Mouse (Mus musculus) embryonic facial prominence, embryonic 10.5 days (tissue): ENCODE results near the gene Srl. TPM values are rescaled to one million over a fixed set of nuclear protein-coding genes. Genes with fewer than 3 reads are reported as not detected.
A peak's percentile ranks its signal among the peaks of the same experiment; 100 is the strongest.
"Not testable (repeated sequence)": the region's sequence is repeated elsewhere in the genome, so short reads cannot be mapped to it uniquely, and the experiment has no call there.

Experiments
- DNase-seq: peaks from one replicate; pipeline ENCODE4 v3.0.0-alpha.2; 2017; ENCODE audit warnings: low spot score
- H3K27ac ChIP-seq: fragments of 300-500 bp; sonication (generic); replicated peaks from 2 replicates; pipeline ENCODE4 v1.5.1; 2016; ENCODE audit warnings: mild to moderate bottlenecking
- H3K27me3 ChIP-seq: fragments of 300-500 bp; sonication (generic); replicated peaks from 2 replicates; pipeline ENCODE4 v1.6.1; 2016; ENCODE audit warnings: low read depth, mild to moderate bottlenecking; ENCODE audit not compliant: poor library complexity, severe bottlenecking
- H3K36me3 ChIP-seq: fragments of 300-500 bp; sonication (generic); replicated peaks from 2 replicates; pipeline ENCODE4 v1.6.1; 2016; ENCODE audit warnings: mild to moderate bottlenecking, moderate library complexity
- H3K4me1 ChIP-seq: fragments of 300-500 bp; sonication (generic); 2 replicates; pipeline ENCODE4 v1.6.1; 2016
- H3K4me3 ChIP-seq: fragments of 300-500 bp; sonication (generic); 2 replicates; pipeline ENCODE4 v1.5.1; 2016; ENCODE audit warnings: mild to moderate bottlenecking, moderate library complexity
- H3K9me3 ChIP-seq: fragments of 300-500 bp; sonication (generic); 2 replicates; pipeline ENCODE4 v1.6.1; 2016; ENCODE audit warnings: mild to moderate bottlenecking
- WGBS: fragments of 180-500 bp; shearing (Covaris S2); methylation state at CpG from one replicate; pipeline ENCODE4 v1.1.7; 2016; 5-methylcytosine and 5-hydroxymethylcytosine counted together
- polyA plus RNA-seq: library from polyadenylated mRNA; unstranded; fragments of >200 nt; fragmentation: Nextera tagmentation; extraction: Ambion mirVana; gene quantifications from 2 replicates; pipeline ENCODE4 v1.2.1, GENCODE M21; 2016

The Srl gene
- polyA plus RNA-seq, 1 experiment from 2014 or later: 25.5 TPM

GRCm38 (mm10) chr16:4548953-4549688 lies 7.5 kb upstream of the Srl start:
- no peak overlapping the region for H3K27ac ChIP-seq
- DNase-seq: no peak
- peaks cover 83% of the 10 kb centered on the region for H3K36me3 ChIP-seq
- H3K9me3 ChIP-seq: no peaks in the 10 kb centered on the region
- no peak overlapping the region for H3K4me3 ChIP-seq
- H3K27me3 ChIP-seq: no peaks in the 10 kb centered on the region
- peaks cover 31% of the 10 kb centered on the region for H3K4me1 ChIP-seq
- 91% methylated on average over 18 of the region's 18 CpGs for WGBS

- Histone ChIP-seq H3K27ac (no peak overlapping the region), H3K27me3 (no peaks in the 10 kb centered on the region), H3K36me3 (peaks cover 81% of the 10 kb centered on the region), H3K9me3 (no peaks in the 10 kb centered on the region), H3K4me1 (peaks cover 15% of the 10 kb centered on the region), H3K4me3 (no peak overlapping the region)
- 93% methylated on average over 5 of the region's 5 CpGs for WGBS
- no peak for DNase-seq
These were observed 6.0 kb upstream of the Srl start for GRCm38 (mm10) chr16:4547611-4548010.

- Histone ChIP-seq H3K27me3 (no peaks in the 10 kb centered on the region), H3K9me3 (no peaks in the 10 kb centered on the region), H3K27ac (no peak overlapping the region), H3K4me3 (no peak overlapping the region), H3K36me3 (peaks cover 73% of the 10 kb centered on the region), H3K4me1 (peaks cover 12% of the 10 kb centered on the region)
- 93% methylated on average over 8 of the region's 8 CpGs for WGBS
- DNase-seq: no peak
These were observed 5.2 kb upstream of the Srl start for GRCm38 (mm10) chr16:4546838-4547237.

GRCm38 (mm10) chr16:4544845-4545244 lies 3.2 kb upstream of the Srl start:
- WGBS: 84% methylated on average over 9 of the region's 9 CpGs

GRCm38 (mm10) chr16:4543266-4543665 lies 1.6 kb upstream of the Srl start:
- no peak overlapping the region for H3K4me3 ChIP-seq
- H3K27ac ChIP-seq: no peak overlapping the region
- WGBS: 83% methylated on average over 3 of the region's 3 CpGs
- H3K36me3 ChIP-seq: peaks cover 40% of the 10 kb centered on the region
- H3K9me3 ChIP-seq: 0 out of 2 replicates have a peak, but pooled peaks cover 4% of the 10 kb centered on the region
- peaks cover 8% of the 10 kb centered on the region; the same call in 1 of the 2 replicates for H3K4me1 ChIP-seq
- DNase-seq: no peak
- no peaks in the 10 kb centered on the region for H3K27me3 ChIP-seq

More at GRCm38 (mm10) chr16:4544845-4545244, 3.2 kb upstream of the Srl start:
- DNase-seq: no peak
- no peaks in the 10 kb centered on the region for H3K27me3 ChIP-seq
- no peak overlapping the region for H3K27ac ChIP-seq
- H3K36me3 ChIP-seq: peaks cover 56% of the 10 kb centered on the region
- H3K4me1 ChIP-seq: peaks cover 8% of the 10 kb centered on the region; the same call in 1 of the 2 replicates
- H3K4me3 ChIP-seq: no peak overlapping the region
- 0 out of 2 replicates have a peak, but pooled peaks cover 4% of the 10 kb centered on the region for H3K9me3 ChIP-seq

GRCm38 (mm10) chr16:4542236-4542774 lies 689 bp upstream of the Srl start:
- H3K4me3 ChIP-seq: peak overlapping the region; percentile 62

GRCm38 (mm10) chr16:4541033-4541432 lies 583 bp downstream of the Srl start:
- H3K27ac ChIP-seq: peak overlapping the region; percentile 80
- H3K9me3 ChIP-seq: 0 out of 2 replicates have a peak, but pooled peaks cover 4% of the 10 kb centered on the region
- no peak for DNase-seq
- 61% methylated on average over 4 of the region's 4 CpGs for WGBS
- peaks cover 10% of the 10 kb centered on the region; the same call in 1 of the 2 replicates for H3K4me1 ChIP-seq
- H3K27me3 ChIP-seq: no peaks in the 10 kb centered on the region
- H3K4me3 ChIP-seq: peak overlapping the region; percentile 62
- H3K36me3 ChIP-seq: peaks cover 18% of the 10 kb centered on the region

More at GRCm38 (mm10) chr16:4542236-4542774, 689 bp upstream of the Srl start:
- Histone ChIP-seq H3K4me1 (peaks cover 10% of the 10 kb centered on the region; the same call in 1 of the 2 replicates), H3K27me3 (no peaks in the 10 kb centered on the region), H3K9me3 (0 out of 2 replicates have a peak, but pooled peaks cover 4% of the 10 kb centered on the region), H3K36me3 (peaks cover 31% of the 10 kb centered on the region), H3K27ac (peak overlapping the region; percentile 80; the same call in 1 of the 2 replicates)
- DNase-seq: no peak
- WGBS: 46% methylated on average over 7 of the region's 7 CpGs

- Histone ChIP-seq H3K4me1 (peaks cover 10% of the 10 kb centered on the region; the same call in 1 of the 2 replicates), H3K36me3 (peaks cover 10% of the 10 kb centered on the region), H3K27ac (no peak overlapping the region), H3K27me3 (no peaks in the 10 kb centered on the region), H3K9me3 (0 out of 2 replicates have a peak, but pooled peaks cover 4% of the 10 kb centered on the region), H3K4me3 (no peak overlapping the region)
- DNase-seq: no peak
- WGBS: 91% methylated on average over 12 of the region's 12 CpGs
These were observed 1.4 kb downstream of the Srl start for GRCm38 (mm10) chr16:4540064-4540775.

- 87% methylated on average over 4 of the region's 4 CpGs for WGBS
- Histone ChIP-seq H3K36me3 (peaks cover 6% of the 10 kb centered on the region), H3K4me1 (peaks cover 10% of the 10 kb centered on the region; the same call in 1 of the 2 replicates), H3K4me3 (no peak overlapping the region), H3K27me3 (no peaks in the 10 kb centered on the region), H3K27ac (no peak overlapping the region), H3K9me3 (0 out of 2 replicates have a peak, but pooled peaks cover 4% of the 10 kb centered on the region)
- DNase-seq: no peak
These were observed 2.1 kb downstream of the Srl start for GRCm38 (mm10) chr16:4539521-4539920.

GRCm38 (mm10) chr16:4537616-4538358 lies 3.8 kb downstream of the Srl start:
- Histone ChIP-seq H3K27me3 (no peaks in the 10 kb centered on the region), H3K4me1 (peaks cover 10% of the 10 kb centered on the region; the same call in 1 of the 2 replicates), H3K27ac (no peak overlapping the region), H3K36me3 (0 out of 2 replicates have a peak, but pooled peaks cover 2% of the 10 kb centered on the region), H3K4me3 (no peak overlapping the region), H3K9me3 (0 out of 2 replicates have a peak, but pooled peaks cover 4% of the 10 kb centered on the region)
- WGBS: 64% methylated on average over 3 of the region's 3 CpGs
- DNase-seq: no peak

- H3K27ac ChIP-seq, H3K4me3 ChIP-seq, H3K27me3 ChIP-seq, H3K36me3 ChIP-seq, DNase-seq: not testable (repeated sequence)
- H3K4me1 ChIP-seq: peaks cover 15% of the 10 kb centered on the region
- peaks cover 12% of the 10 kb centered on the region; the same call in 1 of the 2 replicates for H3K9me3 ChIP-seq
- WGBS: 95% methylated on average over 12 of the region's 12 CpGs
These were observed 14.2 kb downstream of the Srl start for GRCm38 (mm10) chr16:4527373-4527772.
